Mouse (Mus musculus): ENCODE results near the gene Zfp28.

DNA sequence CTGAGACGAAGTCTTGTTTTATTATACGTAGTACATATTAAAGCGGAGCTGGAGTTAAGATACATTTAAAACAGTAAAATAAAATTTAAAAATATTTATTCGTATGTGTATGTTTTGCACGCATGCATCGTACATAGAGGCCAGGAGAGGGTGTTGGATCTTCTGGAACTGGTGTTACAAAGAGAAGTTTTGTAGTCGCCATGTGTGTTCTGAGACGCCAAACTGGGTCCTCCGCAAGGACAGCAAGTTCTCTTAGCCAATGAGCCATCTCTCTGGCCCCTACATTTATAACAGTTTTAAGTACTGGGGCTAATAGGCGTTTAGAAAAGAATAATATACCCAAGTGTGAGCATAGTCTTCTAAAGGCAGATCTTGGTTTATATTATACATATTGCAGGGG lies 39.0 kb upstream of the Zfp28 start:
- no peak for TF ChIP-seq CTCF (IDR thresholded peaks at IDR 0.05; ENCODE audit: low read depth)
- TF ChIP-seq EP300 (IDR thresholded peaks at IDR 0.05; ENCODE audit: low read depth), result no peak
